Mouse (Mus musculus) midbrain, embryonic 13.5 days (tissue): Measurements from ENCODE around the gene Prpf3. TPM values are rescaled to one million over a fixed set of nuclear protein-coding genes. Genes with fewer than 3 reads are reported as not detected.

ENCODE experiments used
- ATAC-seq: fragments of 200-750 bp; cut with Nextera tagmentation; 2 replicates; pipeline ENCODE4 v1.8.0; 2017; ENCODE audit warnings: mild to moderate bottlenecking, moderate TSS enrichment, moderate library complexity
- H3K27ac ChIP-seq: fragments of 300-500 bp; sonication (generic); 2 replicates; pipeline ENCODE4 v1.5.1; 2015; ENCODE audit warnings: inconsistent platforms, mild to moderate bottlenecking, moderate library complexity
- H3K27me3 ChIP-seq: fragments of 300-500 bp; sonication (generic); 2 replicates; pipeline ENCODE4 v1.6.1; 2015; ENCODE audit warnings: mild to moderate bottlenecking, inconsistent platforms
- H3K36me3 ChIP-seq: fragments of 300-500 bp; sonication (generic); 2 replicates; pipeline ENCODE4 v1.6.1; 2015; ENCODE audit warnings: mild to moderate bottlenecking, inconsistent platforms
- H3K4me1 ChIP-seq: fragments of 300-500 bp; sonication (generic); replicated peaks from 2 replicates; pipeline ENCODE4 v1.6.1; 2015; ENCODE audit warnings: inconsistent platforms
- H3K4me2 ChIP-seq: fragments of 300-500 bp; sonication (generic); replicated peaks from 2 replicates; pipeline ENCODE4 v1.6.1; 2015; ENCODE audit warnings: moderate library complexity, mild to moderate bottlenecking, inconsistent platforms
- H3K4me3 ChIP-seq: fragments of 300-500 bp; sonication (generic); replicated peaks from 2 replicates; pipeline ENCODE4 v1.5.1; 2015; ENCODE audit warnings: mild to moderate bottlenecking, inconsistent platforms
- H3K9ac ChIP-seq: fragments of 300-500 bp; sonication (generic); replicated peaks from 2 replicates; pipeline ENCODE4 v1.6.1; 2015; ENCODE audit warnings: mild to moderate bottlenecking, inconsistent platforms
- H3K9me3 ChIP-seq: fragments of 300-500 bp; sonication (generic); 2 replicates; pipeline ENCODE4 v1.6.1; 2016; ENCODE audit warnings: mild to moderate bottlenecking, inconsistent platforms
- WGBS: fragments of 180-500 bp; shearing (Covaris S2); methylation state at CpG from one replicate; pipeline ENCODE4 v1.1.7; 2015; 5-methylcytosine and 5-hydroxymethylcytosine counted together
- polyA plus RNA-seq: library from polyadenylated mRNA; unstranded; fragments of >200 nt; fragmentation: Nextera tagmentation; extraction: Ambion mirVana; gene quantifications from 2 replicates; pipeline ENCODE4 v1.2.1, GENCODE M21; 2015

Prpf3 gene
- polyA plus RNA-seq, 1 experiment from 2014 or later = 39.5 TPM

- Histone ChIP-seq H3K36me3 (peaks cover 68% of the 10 kb centered on the region), H3K27ac (no peak overlapping the region), H3K9ac (no peak overlapping the region), H3K9me3 (no peaks in the 10 kb centered on the region), H3K27me3 (no peaks in the 10 kb centered on the region), H3K4me2 (no peak overlapping the region), H3K4me1 (peaks cover 9% of the 10 kb centered on the region), H3K4me3 (no peak overlapping the region)
- ATAC-seq = no peak
- WGBS = 97% methylated on average over 8 of the region's 8 CpGs
Measured at GRCm38 (mm10) chr3:95851317-95851716, 4.4 kb downstream of the Prpf3 start.

GRCm38 (mm10) chr3:95850611-95851010 is 5.1 kb downstream of the Prpf3 start:
- no peak overlapping the region for H3K4me3 ChIP-seq
- 91% methylated on average over 4 of the region's 4 CpGs for WGBS

GRCm38 (mm10) chr3:95842503-95843214 is 13.0 kb downstream of the Prpf3 start:
- Histone ChIP-seq H3K36me3 (peaks cover 81% of the 10 kb centered on the region), H3K27ac (no peak overlapping the region)

More at GRCm38 (mm10) chr3:95850611-95851010, 5.1 kb downstream of the Prpf3 start:
- no peaks in the 10 kb centered on the region for H3K9me3 ChIP-seq
- peaks cover 74% of the 10 kb centered on the region for H3K36me3 ChIP-seq
- no peak overlapping the region for H3K4me2 ChIP-seq
- no peak for ATAC-seq
- H3K9ac ChIP-seq = no peak overlapping the region
- no peaks in the 10 kb centered on the region for H3K27me3 ChIP-seq
- peaks cover 9% of the 10 kb centered on the region for H3K4me1 ChIP-seq
- H3K27ac ChIP-seq = no peak overlapping the region

GRCm38 (mm10) chr3:95839250-95839649 is 16.4 kb downstream of the Prpf3 start:
- Histone ChIP-seq H3K4me3 (no peak overlapping the region), H3K9ac (no peak overlapping the region), H3K27me3 (no peaks in the 10 kb centered on the region), H3K4me2 (no peak overlapping the region), H3K36me3 (peaks cover 78% of the 10 kb centered on the region), H3K4me1 (no peaks in the 10 kb centered on the region), H3K9me3 (no peaks in the 10 kb centered on the region), H3K27ac (no peak overlapping the region)
- ATAC-seq = no peak
- 95% methylated on average over 2 of the region's 2 CpGs for WGBS

More at GRCm38 (mm10) chr3:95842503-95843214, 13.0 kb downstream of the Prpf3 start:
- Histone ChIP-seq H3K4me3 (no peak overlapping the region), H3K27me3 (no peaks in the 10 kb centered on the region), H3K4me2 (no peak overlapping the region), H3K4me1 (no peaks in the 10 kb centered on the region), H3K9me3 (no peaks in the 10 kb centered on the region), H3K9ac (no peak overlapping the region)
- ATAC-seq = no peak
- 92% methylated on average over 3 of the region's 3 CpGs for WGBS

- 97% methylated on average over 4 of the region's 4 CpGs for WGBS
Measured at GRCm38 (mm10) chr3:95829053-95829452, 26.6 kb downstream of the Prpf3 start.

GRCm38 (mm10) chr3:95826275-95826674 is 29.4 kb downstream of the Prpf3 start:
- H3K4me3 ChIP-seq = no peak overlapping the region
- H3K27ac ChIP-seq = no peak overlapping the region
- no peaks in the 10 kb centered on the region for H3K4me1 ChIP-seq
- no peaks in the 10 kb centered on the region; the same call in 1 of the 2 replicates for H3K9me3 ChIP-seq
- WGBS = 77% methylated on average over 2 of the region's 2 CpGs
- H3K27me3 ChIP-seq = no peaks in the 10 kb centered on the region
- H3K36me3 ChIP-seq = peaks cover 37% of the 10 kb centered on the region
- no peak for ATAC-seq
- no peak overlapping the region for H3K9ac ChIP-seq
- no peak overlapping the region for H3K4me2 ChIP-seq

More at GRCm38 (mm10) chr3:95829053-95829452, 26.6 kb downstream of the Prpf3 start:
- H3K27me3 ChIP-seq = no peaks in the 10 kb centered on the region
- H3K9me3 ChIP-seq = no peaks in the 10 kb centered on the region; the same call in 1 of the 2 replicates
- H3K27ac ChIP-seq = no peak overlapping the region
- no peak overlapping the region for H3K4me2 ChIP-seq
- peaks cover 61% of the 10 kb centered on the region for H3K36me3 ChIP-seq
- no peak for ATAC-seq
- H3K9ac ChIP-seq = no peak overlapping the region
- H3K4me3 ChIP-seq = no peak overlapping the region
- no peaks in the 10 kb centered on the region for H3K4me1 ChIP-seq

GRCm38 (mm10) chr3:95820046-95821010 is 35.4 kb downstream of the Prpf3 start:
- peak; percentile 18 for ATAC-seq
- Histone ChIP-seq H3K27ac (peak overlapping the region; percentile 100), H3K27me3 (no peaks in the 10 kb centered on the region), H3K4me1 (peaks cover 31% of the 10 kb centered on the region), H3K9me3 (no peaks in the 10 kb centered on the region), H3K4me3 (peak overlapping the region; percentile 82), H3K9ac (peak overlapping the region; percentile 74), H3K4me2 (peak overlapping the region; percentile 60), H3K36me3 (no peaks in the 10 kb centered on the region)
- 43% methylated on average over 10 of the region's 10 CpGs for WGBS

- H3K27ac ChIP-seq = peak overlapping the region; percentile 100
- H3K36me3 ChIP-seq = no peaks in the 10 kb centered on the region
- H3K4me1 ChIP-seq = peaks cover 33% of the 10 kb centered on the region
- H3K4me3 ChIP-seq = peak overlapping the region; percentile 82
- peak; percentile 98 for ATAC-seq
- H3K9ac ChIP-seq = peak overlapping the region; percentile 74
- under 1% methylated on average over 49 of the region's 49 CpGs for WGBS
- H3K4me2 ChIP-seq = peak overlapping the region; percentile 60
- no peaks in the 10 kb centered on the region for H3K27me3 ChIP-seq
- H3K9me3 ChIP-seq = no peaks in the 10 kb centered on the region
Measured at GRCm38 (mm10) chr3:95819351-95819985, 36.2 kb downstream of the Prpf3 start.

GRCm38 (mm10) chr3:95818571-95819288 is 37.0 kb downstream of the Prpf3 start, which contains the start of gene Rprd2:
Gene Rprd2, minus strand, starts transcription at chr3:95818863.
- peak within 1 kb of the TSS; percentile 60 for H3K4me2 ChIP-seq
- H3K36me3 ChIP-seq = no peaks in the 10 kb centered on the region
- H3K27ac ChIP-seq = peak within 1 kb of the TSS; percentile 100
- peak; percentile 68 for ATAC-seq
- peak within 1 kb of the TSS; percentile 96 for H3K9ac ChIP-seq
- peak within 1 kb of the TSS; percentile 82 for H3K4me3 ChIP-seq
- peaks cover 33% of the 10 kb centered on the region for H3K4me1 ChIP-seq
- H3K27me3 ChIP-seq = no peaks in the 10 kb centered on the region
- WGBS = under 1% methylated on average over 60 of the region's 60 CpGs
- H3K9me3 ChIP-seq = no peaks in the 10 kb centered on the region

GRCm38 (mm10) chr3:95818026-95818511 is 37.6 kb downstream of the Prpf3 start:
- H3K4me2 ChIP-seq = peak overlapping the region; percentile 59
- peak overlapping the region; percentile 96 for H3K9ac ChIP-seq
- peaks cover 33% of the 10 kb centered on the region for H3K4me1 ChIP-seq
- WGBS = 0% methylated on average over 21 of the region's 21 CpGs
- H3K4me3 ChIP-seq = peak overlapping the region; percentile 82
- H3K9me3 ChIP-seq = no peaks in the 10 kb centered on the region
- no peak for ATAC-seq
- H3K27ac ChIP-seq = peak overlapping the region; percentile 100
- H3K36me3 ChIP-seq = no peaks in the 10 kb centered on the region
- H3K27me3 ChIP-seq = no peaks in the 10 kb centered on the region

GRCm38 (mm10) chr3:95816681-95817080 is 39.0 kb downstream of the Prpf3 start:
- no peak for ATAC-seq
- Histone ChIP-seq H3K9me3 (no peaks in the 10 kb centered on the region), H3K4me3 (peak overlapping the region; percentile 82; the same call in 1 of the 2 replicates), H3K4me1 (peaks cover 33% of the 10 kb centered on the region), H3K27me3 (no peaks in the 10 kb centered on the region), H3K9ac (0 out of 2 replicates have a peak overlapping the region, but pooled peaks have one; percentile 3), H3K36me3 (peaks cover 4% of the 10 kb centered on the region; the same call in 1 of the 2 replicates), H3K27ac (no peak overlapping the region), H3K4me2 (peak overlapping the region; percentile 59)
- WGBS = 94% methylated on average over 3 of the region's 3 CpGs
